Mouse (Mus musculus) hematopoietic stem cell, adult 5-6 weeks (primary cell): ENCODE data around the gene Pcolce2. TPM values are rescaled to one million over a fixed set of nuclear protein-coding genes. Genes with fewer than 3 reads are reported as not detected.

ENCODE experiments used
- ATAC-seq, 2 experiments: fragments of 125-278 bp in 1 of 2; replicated peaks in 1 of 2; 2 replicates each; pipeline ENCODE4 v1.8.0; 2016 to 2017; ENCODE audit warnings: inconsistent platforms in 2 of 2, mild to moderate bottlenecking in 2 of 2, moderate number of reproducible peaks in 2 of 2, low read depth in 1 of 2, moderate TSS enrichment in 1 of 2; ENCODE audit not compliant: low FRiP score in 2 of 2, poor library complexity in 2 of 2, severe bottlenecking in 2 of 2, insufficient read depth in 1 of 2, low TSS enrichment in 1 of 2
- total RNA-seq: library from RNA; stranded (forward); fragments of 172-1452, 232-1000 nt; gene quantifications from 2 replicates; pipeline ENCODE4 v1.2.3, GENCODE M21; 2017

Gene Pcolce2
- total RNA-seq, 1 experiment from 2014 or later: not detected

DNA sequence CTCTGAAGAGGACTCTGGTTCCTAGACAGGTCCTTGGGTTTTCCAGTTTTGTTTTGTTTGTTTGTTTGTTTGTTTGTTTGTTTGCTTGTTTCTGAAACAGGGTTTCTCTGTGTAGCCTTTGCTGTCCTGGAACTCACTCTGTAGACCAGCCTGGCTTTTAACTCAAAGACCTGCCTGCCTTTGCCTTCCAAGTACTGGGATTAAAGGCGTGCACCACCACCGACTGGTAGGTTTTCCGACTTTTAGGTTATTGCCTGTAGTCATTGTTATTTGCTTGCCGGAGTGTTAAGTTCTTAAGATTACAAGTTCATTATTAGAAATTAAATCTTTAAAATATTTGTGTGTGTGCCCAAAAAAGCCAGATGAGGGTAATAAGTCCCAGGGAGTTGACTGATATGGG is 1.0 kb upstream of the Pcolce2 start:
- no peak for ATAC-seq

- no peak for ATAC-seq
These were observed 2.5 kb downstream of the Pcolce2 start for GRCm38 (mm10) chr9:95639919-95640318.

DNA sequence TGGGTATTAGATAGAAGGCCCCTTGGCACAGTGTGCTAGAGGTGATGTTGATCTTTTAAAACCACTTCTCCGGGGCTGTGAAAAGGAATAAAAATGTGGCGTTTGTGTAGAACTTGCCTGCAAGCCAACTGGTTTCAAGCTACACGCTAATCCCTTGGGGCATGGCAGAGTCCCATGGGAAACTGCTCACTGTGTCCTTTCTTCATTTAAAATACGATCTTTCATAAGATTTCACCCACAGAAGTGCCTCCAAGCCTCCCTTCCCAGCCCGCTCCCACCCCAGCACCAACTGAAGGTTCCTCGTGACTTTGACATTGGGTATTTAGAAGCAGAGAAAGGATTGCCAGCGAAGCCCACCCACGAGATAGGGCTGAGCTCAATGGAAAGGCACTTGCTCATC is 8.5 kb downstream of the Pcolce2 start:
- no peak for ATAC-seq

DNA sequence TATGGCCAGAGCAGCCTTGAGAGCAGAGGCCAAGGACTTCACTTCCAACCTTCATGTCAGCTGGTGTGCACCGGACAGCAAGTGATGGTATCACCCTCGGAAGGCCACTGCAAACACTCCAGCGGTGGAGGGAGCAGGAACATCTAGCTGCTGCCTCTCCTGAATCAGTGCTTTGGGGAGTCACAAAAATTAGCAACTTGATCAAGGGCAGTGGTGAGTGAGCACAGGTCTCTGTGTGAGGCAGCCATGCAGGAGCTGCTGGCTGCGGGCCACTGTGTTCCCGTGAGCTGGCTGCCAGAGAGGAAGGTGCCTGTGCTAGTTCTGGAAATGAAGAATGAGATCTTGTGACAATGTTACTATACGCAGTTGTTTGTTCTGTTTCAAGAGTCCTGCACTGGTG is 16.0 kb downstream of the Pcolce2 start:
- ATAC-seq: no peak

GRCm38 (mm10) chr9:95654356-95654755 is 17.0 kb downstream of the Pcolce2 start:
- ATAC-seq: no peak

- no peak for ATAC-seq
These were observed 20.5 kb downstream of the Pcolce2 start for GRCm38 (mm10) chr9:95657941-95658340.

DNA sequence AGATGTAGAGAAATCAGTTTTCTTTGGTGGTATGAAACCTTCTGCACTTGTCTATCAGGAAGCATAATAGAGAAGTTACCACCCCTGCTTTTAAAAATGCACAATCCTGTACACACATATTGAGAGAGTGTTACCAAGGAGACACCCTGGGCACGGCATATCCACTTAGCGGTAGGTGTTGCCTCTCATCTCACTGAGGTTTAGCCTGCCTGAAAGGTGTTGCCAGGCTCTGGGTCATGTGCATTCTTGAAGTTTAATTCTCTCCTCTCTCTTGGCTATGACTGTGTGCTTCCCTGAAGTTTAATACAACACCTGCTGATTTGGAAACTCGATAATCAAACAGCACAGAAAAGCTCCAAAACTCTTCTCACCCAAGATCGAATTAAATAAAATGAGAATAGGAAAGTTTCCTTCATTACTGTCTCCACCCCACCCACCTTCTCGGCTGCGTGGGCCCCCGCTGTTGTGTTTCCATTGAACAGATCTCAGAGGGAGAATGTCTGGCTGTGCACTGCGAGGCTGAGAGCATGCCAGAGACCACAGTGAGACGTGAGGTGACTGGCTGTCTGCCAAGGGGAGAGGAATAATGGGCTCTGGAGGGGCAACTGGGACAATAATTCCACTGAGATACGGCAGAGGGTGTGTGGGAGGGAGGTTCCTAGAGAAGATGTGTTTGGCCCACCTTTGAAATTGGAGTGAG is 27.0 kb downstream of the Pcolce2 start:
- no peak for ATAC-seq

DNA sequence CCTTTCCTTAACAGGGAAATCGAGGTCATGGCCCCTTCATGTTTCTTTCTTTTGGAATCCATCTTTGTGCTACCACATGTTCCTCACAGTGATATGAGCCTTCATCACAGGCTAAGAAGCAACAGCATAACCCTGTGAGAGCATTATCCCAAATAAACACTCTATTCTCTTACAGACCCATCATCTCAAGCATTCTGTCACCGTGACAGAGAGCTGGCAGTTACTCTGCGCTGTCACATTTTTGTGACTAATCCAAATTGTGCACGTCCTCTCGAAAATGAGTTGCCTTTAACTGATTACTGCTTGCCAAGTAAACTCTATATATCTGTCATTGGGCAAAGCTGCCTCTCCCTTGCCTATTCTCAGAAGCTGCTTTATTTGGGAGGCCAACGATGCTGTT is 28.4 kb downstream of the Pcolce2 start:
- no peak for ATAC-seq

- ATAC-seq: no peak
These were observed 30.4 kb downstream of the Pcolce2 start for GRCm38 (mm10) chr9:95667836-95668235.

- ATAC-seq: no peak
These were observed 30.9 kb downstream of the Pcolce2 start for GRCm38 (mm10) chr9:95668306-95668705.

GRCm38 (mm10) chr9:95672331-95672730 is 34.9 kb downstream of the Pcolce2 start:
- no peak for ATAC-seq

DNA sequence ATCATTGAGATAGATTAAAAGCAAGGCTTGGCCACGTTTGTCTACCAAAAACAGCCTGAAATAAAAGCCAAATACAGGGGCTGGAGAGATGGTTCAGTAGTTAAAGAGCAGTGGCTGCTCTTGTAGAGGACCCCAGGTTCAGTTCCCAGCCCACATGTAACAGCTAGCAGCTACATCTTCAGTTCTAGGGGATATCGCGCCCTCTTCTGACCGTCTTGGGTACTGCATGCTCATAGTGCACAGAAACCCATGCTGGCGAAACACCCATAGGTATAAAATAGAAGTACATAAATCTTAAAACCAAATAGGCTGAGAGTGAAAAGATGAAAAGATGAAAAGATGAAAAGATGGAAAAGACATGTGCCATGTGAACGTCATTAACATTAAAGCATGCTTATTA is 35.4 kb downstream of the Pcolce2 start:
- ATAC-seq: no peak

- ATAC-seq: no peak
These were observed 37.8 kb downstream of the Pcolce2 start for GRCm38 (mm10) chr9:95675064-95675699.

- ATAC-seq: no peak
These were observed 38.6 kb downstream of the Pcolce2 start for GRCm38 (mm10) chr9:95676021-95676420.

- ATAC-seq: no peak
These were observed 42.6 kb downstream of the Pcolce2 start for GRCm38 (mm10) chr9:95679966-95680365.

DNA sequence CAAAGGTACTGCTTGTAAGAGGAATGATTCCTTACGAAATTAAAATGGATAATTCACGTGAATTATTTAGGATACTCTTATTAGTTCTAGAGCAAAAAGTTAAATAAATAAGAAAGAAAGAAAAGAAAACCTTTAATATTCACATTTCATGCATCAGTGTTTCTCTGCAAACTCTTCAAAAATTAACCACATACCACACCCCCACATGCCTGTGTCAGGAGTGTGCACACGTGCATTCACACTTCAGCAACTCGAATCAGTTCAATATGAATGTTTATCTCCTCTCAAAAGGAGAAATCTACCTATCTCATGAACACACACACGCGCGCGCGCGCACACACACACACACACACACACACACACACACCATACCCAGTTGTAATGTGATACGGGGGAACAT is 43.3 kb downstream of the Pcolce2 start:
- no peak for ATAC-seq

- ATAC-seq: no peak
These were observed 48.4 kb downstream of the Pcolce2 start for GRCm38 (mm10) chr9:95685660-95686440.

DNA sequence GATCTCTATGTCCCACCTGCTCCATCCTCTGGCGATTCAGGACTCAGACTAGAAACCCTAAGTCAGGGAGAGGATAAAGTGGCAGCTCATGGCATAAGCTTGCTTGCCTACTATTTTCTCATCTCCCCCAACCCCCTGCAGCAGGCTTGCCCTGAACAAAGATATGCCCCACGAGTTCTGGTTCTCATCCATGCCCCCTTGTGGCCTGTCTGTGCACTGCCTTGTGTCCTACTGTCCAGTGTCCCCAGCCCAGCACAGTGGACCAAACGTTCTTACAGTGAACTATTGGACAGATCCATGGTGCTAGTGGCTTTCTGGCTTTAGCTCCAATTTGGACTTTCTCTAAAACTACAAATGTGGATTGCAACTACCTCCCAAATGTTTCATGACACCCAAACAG is 50.7 kb downstream of the Pcolce2 start:
- no peak for ATAC-seq
